Comparison of ENCODE assay signal across 22 mouse cellular contexts in the genomic region with DNA sequence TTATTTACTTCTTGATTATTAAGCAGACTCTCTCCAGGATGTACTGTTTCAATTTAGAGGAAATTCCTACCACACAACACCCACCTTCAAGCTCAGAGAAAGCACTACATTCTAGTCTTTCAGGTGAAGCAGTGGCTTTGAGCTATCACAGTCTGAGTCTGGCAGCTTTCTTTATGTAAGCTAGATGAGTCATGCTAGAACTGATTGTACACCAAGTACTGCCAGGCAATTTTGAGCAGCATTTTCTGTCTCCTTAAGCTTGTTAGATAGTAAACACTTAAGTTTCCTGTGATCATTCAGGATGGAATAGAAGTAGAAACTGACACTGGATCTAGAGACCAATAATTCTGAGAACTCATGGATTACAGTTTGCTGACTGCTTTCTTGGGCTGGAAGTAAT.
A peak's percentile ranks its signal among the peaks of the same experiment; 100 is the strongest.
DNase-seq lines count a peak whose midpoint lies in the region; ATAC-seq and TF ChIP-seq lines count a peak whose summit lies in the region.
"Had no signal": no experiment of that assay in that cellular context is flagged by ENCODE, and none has a peak within 500 bp of the region (broad histone marks: within the 10 kb centered on the region; RNA-seq: fewer than 3 reads in every experiment).

No protein-coding gene starts in this region.

- peak overlapping the region; percentile 38; the same call in 1 of the 2 replicates for H3K27ac ChIP-seq in left cerebral cortex, adult 2 months
- H3K27ac ChIP-seq: embryonic facial prominence, embryonic 15.5 days; forebrain, embryonic 15.5 days; heart, adult 2 months; heart, embryonic 15.5 days; hindbrain, embryonic 10.5 days; hindbrain, embryonic 14.5 days had no signal

- peak; percentile 17 to 38 for DNase-seq in frontal cortex, postnatal 36 days (ENCODE audit: low spot score in 2 of 2)
- DNase-seq in frontal cortex, postnatal 25 days (ENCODE audit: low spot score in 2 of 2) = no peak
- peak in 1 of 2 experiments; percentile 9 for DNase-seq in left cerebral cortex, adult 2 months (ENCODE audit: extremely low spot score in 1 of 2, low spot score in 2 of 2)
- no peak for DNase-seq in left cerebral cortex, postnatal 10 days (ENCODE audit: extremely low spot score in 1 of 2, low spot score in 2 of 2)
- peak; percentile 14 for DNase-seq in Muller cell, postnatal 12 days (ENCODE audit: inconsistent ontology term)
- DNase-seq in left cerebral cortex, adult 9 months (ENCODE audit: low spot score in 2 of 2) = peak; percentile 12 to 22
- no peak for DNase-seq in heart, postnatal 10 days
- DNase-seq: adrenal gland, adult 8-10 months; adrenal gland, postnatal 36 days; cerebellum, adult 11 months; cerebellum, adult 8-10 months; cerebellum, postnatal 14 days; embryo, embryonic 11 days; gastrocnemius, postnatal 14 days; heart, adult 2 months had no signal

- intact Hi-C loops in left cerebral cortex, adult 2 months (cut with DNase I) = no loop called here
- intact Hi-C loops in left cerebral cortex, postnatal 10 days (cut with DNase I) = no loop called here
- intact Hi-C loops in heart, postnatal 10 days (cut with DNase I) = no loop called here

- TF ChIP-seq CTCF in left cerebral cortex, adult 2 months (IDR thresholded peaks at IDR 0.05) = no peak

- no peak overlapping the region for H3K4me3 ChIP-seq in left cerebral cortex, adult 2 months
- H3K4me3 ChIP-seq: embryonic facial prominence, embryonic 15.5 days; erythroblast, embryonic 14.5 days; forebrain, embryonic 15.5 days; heart, adult 2 months; heart, embryonic 15.5 days; hindbrain, embryonic 10.5 days had no signal

- ATAC-seq in megakaryocyte, adult 5-6 weeks (ENCODE audit: poor library complexity, severe bottlenecking) = no peak
- ATAC-seq: forebrain, embryonic 15.5 days had no signal

Comparison
In these comparisons a context has a peak if more than half of its experiments do, and no peak if none do; other contexts are left out.
1. DNase-seq: peak in frontal cortex, postnatal 36 days (2 of 2), Muller cell, postnatal 12 days (single experiment) and left cerebral cortex, adult 9 months (2 of 2); none in frontal cortex, postnatal 25 days (0 of 2), left cerebral cortex, postnatal 10 days (0 of 2) and heart, postnatal 10 days (0 of 2).